Mouse (Mus musculus) embryonic facial prominence, embryonic 11.5 days (tissue): ENCODE results near the gene Pnmal2. TPM values are rescaled to one million over a fixed set of nuclear protein-coding genes. Genes with fewer than 3 reads are reported as not detected.
"Not testable (repeated sequence)": the region's sequence is repeated elsewhere in the genome, so short reads cannot be mapped to it uniquely, and the experiment has no call there.

Source experiments
- ATAC-seq: fragments of 200-750 bp; cut with Nextera tagmentation; replicated peaks from 2 replicates; pipeline ENCODE4 v1.8.0; 2017; ENCODE audit warnings: low read depth; ENCODE audit not compliant: insufficient number of reproducible peaks, low FRiP score, low TSS enrichment
- DNase-seq: peaks from one replicate; pipeline ENCODE4 v3.0.0-alpha.2; 2015; ENCODE audit warnings: low spot score
- H3K27ac ChIP-seq: fragments of 300-500 bp; sonication (generic); replicated peaks from 2 replicates; pipeline ENCODE4 v1.5.1; 2014; ENCODE audit warnings: mild to moderate bottlenecking, low read depth, low read length, control low read depth
- H3K27me3 ChIP-seq: fragments of 300-500 bp; sonication (generic); 2 replicates; pipeline ENCODE4 v1.6.1; 2014; ENCODE audit warnings: mild to moderate bottlenecking, low read length, moderate library complexity, mixed read lengths; ENCODE audit not compliant: control insufficient read depth, insufficient read depth
- H3K36me3 ChIP-seq: fragments of 300-500 bp; sonication (generic); replicated peaks from 2 replicates; pipeline ENCODE4 v1.6.1; 2014; ENCODE audit warnings: low read depth, mild to moderate bottlenecking, low read length, moderate library complexity, mixed read lengths; ENCODE audit not compliant: control insufficient read depth, insufficient read depth
- H3K4me1 ChIP-seq: fragments of 300-500 bp; sonication (generic); 2 replicates; pipeline ENCODE4 v1.6.1; 2014; ENCODE audit warnings: low read length, mixed read lengths; ENCODE audit not compliant: control insufficient read depth, insufficient read depth
- H3K4me2 ChIP-seq: fragments of 300-500 bp; sonication (generic); 2 replicates; pipeline ENCODE4 v1.6.1; 2014; ENCODE audit warnings: low read depth, mild to moderate bottlenecking, control low read depth, low read length, moderate library complexity
- H3K4me3 ChIP-seq: fragments of 300-500 bp; sonication (generic); 2 replicates; pipeline ENCODE4 v1.5.1; 2014; ENCODE audit warnings: low read depth, low read length, control low read depth
- H3K9ac ChIP-seq: fragments of 300-500 bp; sonication (generic); replicated peaks from 2 replicates; pipeline ENCODE4 v1.6.1; 2014; ENCODE audit warnings: mild to moderate bottlenecking, control low read depth, low read length
- H3K9me3 ChIP-seq: fragments of 300-500 bp; sonication (generic); replicated peaks from 2 replicates; pipeline ENCODE4 v1.6.1; 2016; ENCODE audit warnings: mild to moderate bottlenecking, low read length, inconsistent platforms, mixed read lengths; ENCODE audit not compliant: control insufficient read depth
- WGBS: fragments of 180-500 bp; shearing (Covaris S2); extraction: QIAGEN DNeasy Blood & Tissue Kit; methylation state at CpG from one replicate; pipeline ENCODE4 v1.1.7; 2014; 5-methylcytosine and 5-hydroxymethylcytosine counted together
- polyA plus RNA-seq: library from polyadenylated mRNA; unstranded; fragments of >200 nt; fragmentation: Nextera tagmentation; extraction: Ambion mirVana; gene quantifications from 2 replicates; pipeline ENCODE4 v1.2.1, GENCODE M21; 2014

Pnmal2 gene
- polyA plus RNA-seq, 1 experiment from 2014 or later: 4.2 TPM

GRCm38 (mm10) chr7:16950861-16951635 is 6.6 kb downstream of the Pnmal2 start:
- peaks cover 11% of the 10 kb centered on the region for H3K4me1 ChIP-seq
- H3K4me2 ChIP-seq: no peak overlapping the region
- H3K36me3 ChIP-seq: no peaks in the 10 kb centered on the region
- peaks cover 36% of the 10 kb centered on the region for H3K27me3 ChIP-seq
- no peaks in the 10 kb centered on the region for H3K9me3 ChIP-seq
- WGBS: 29% methylated on average over 18 of the region's 18 CpGs
- H3K9ac ChIP-seq: no peak overlapping the region
- no peak overlapping the region for H3K4me3 ChIP-seq
- DNase-seq: peak; percentile 89
- H3K27ac ChIP-seq: no peak overlapping the region
- peak; percentile 46; the same call in 1 of the 2 replicates for ATAC-seq

GRCm38 (mm10) chr7:16953776-16954175 is 9.3 kb downstream of the Pnmal2 start:
- H3K9ac ChIP-seq, H3K27ac ChIP-seq, H3K4me2 ChIP-seq, DNase-seq, ATAC-seq, H3K4me3 ChIP-seq, H3K9me3 ChIP-seq, H3K4me1 ChIP-seq, H3K36me3 ChIP-seq: not testable (repeated sequence)
- peaks cover 10% of the 10 kb centered on the region for H3K27me3 ChIP-seq
- 63% methylated on average over 2 of the region's 2 CpGs for WGBS

GRCm38 (mm10) chr7:16955712-16956111 is 11.2 kb downstream of the Pnmal2 start:
- 75% methylated on average over 4 of the region's 4 CpGs for WGBS
- peaks cover 3% of the 10 kb centered on the region for H3K4me1 ChIP-seq
- no peaks in the 10 kb centered on the region for H3K9me3 ChIP-seq
- H3K27me3 ChIP-seq: no peaks in the 10 kb centered on the region
- DNase-seq: no peak
- no peak overlapping the region for H3K4me3 ChIP-seq
- H3K4me2 ChIP-seq: no peak overlapping the region
- no peak for ATAC-seq
- H3K9ac ChIP-seq: no peak overlapping the region
- no peaks in the 10 kb centered on the region for H3K36me3 ChIP-seq
- no peak overlapping the region for H3K27ac ChIP-seq

- WGBS: 69% methylated on average over 15 of the region's 15 CpGs
- H3K4me3 ChIP-seq: no peak overlapping the region
- no peaks in the 10 kb centered on the region; the same call in 1 of the 2 replicates for H3K36me3 ChIP-seq
- DNase-seq (no peak), ATAC-seq (no peak)
- no peaks in the 10 kb centered on the region for H3K9me3 ChIP-seq
- no peak overlapping the region for H3K9ac ChIP-seq
- H3K27ac ChIP-seq: no peak overlapping the region
- H3K27me3 ChIP-seq: no peaks in the 10 kb centered on the region
- H3K4me2 ChIP-seq: no peak overlapping the region
- H3K4me1 ChIP-seq: peaks cover 3% of the 10 kb centered on the region
Observed at GRCm38 (mm10) chr7:16956410-16957265, 12.2 kb downstream of the Pnmal2 start.

GRCm38 (mm10) chr7:16959539-16960187 is 15.2 kb downstream of the Pnmal2 start, which contains the start of gene Pnmal1:
TSS of gene Pnmal1 (plus strand) at chr7:16959679.
- ATAC-seq (peak; percentile 92), DNase-seq (peak; percentile 90)
- Histone ChIP-seq H3K4me1 (peaks cover 3% of the 10 kb centered on the region), H3K9ac (peak within 1 kb of the TSS; percentile 28; the same call in 1 of the 2 replicates), H3K27ac (no peak within 1 kb of the TSS; the same call in 1 of the 2 replicates), H3K4me2 (peak within 1 kb of the TSS; percentile 36), H3K9me3 (no peaks in the 10 kb centered on the region), H3K4me3 (no peak within 1 kb of the TSS), H3K27me3 (no peaks in the 10 kb centered on the region), H3K36me3 (no peaks in the 10 kb centered on the region; the same call in 1 of the 2 replicates)
- WGBS: 20% methylated on average over 17 of the region's 17 CpGs

GRCm38 (mm10) chr7:16961678-16962077 is 17.2 kb downstream of the Pnmal2 start:
- WGBS: 78% methylated on average over 5 of the region's 5 CpGs
- no peak overlapping the region for H3K9ac ChIP-seq
- DNase-seq (no peak), ATAC-seq (no peak)
- no peak overlapping the region for H3K4me2 ChIP-seq
- no peak overlapping the region for H3K4me3 ChIP-seq
- no peaks in the 10 kb centered on the region for H3K9me3 ChIP-seq
- H3K36me3 ChIP-seq: no peaks in the 10 kb centered on the region; the same call in 1 of the 2 replicates
- peaks cover 3% of the 10 kb centered on the region for H3K4me1 ChIP-seq
- H3K27ac ChIP-seq: no peak overlapping the region
- H3K27me3 ChIP-seq: no peaks in the 10 kb centered on the region

GRCm38 (mm10) chr7:16968414-16968813 is 23.9 kb downstream of the Pnmal2 start:
- Histone ChIP-seq H3K4me3 (no peak overlapping the region), H3K36me3 (no peaks in the 10 kb centered on the region), H3K9ac (no peak overlapping the region), H3K4me2 (no peak overlapping the region), H3K9me3 (no peaks in the 10 kb centered on the region), H3K27me3 (no peaks in the 10 kb centered on the region), H3K4me1 (no peaks in the 10 kb centered on the region), H3K27ac (no peak overlapping the region)
- 84% methylated on average over 6 of the region's 6 CpGs for WGBS
- no peak for ATAC-seq
- DNase-seq: no peak
